Mouse (Mus musculus) heart, postnatal 14 days (tissue): ENCODE data around the gene Lrtm2. TPM values are rescaled to one million over a fixed set of nuclear protein-coding genes. Genes with fewer than 3 reads are reported as not detected.

Experiments
- DNase-seq, 2 experiments: peaks; one replicate each; pipeline ENCODE4 v3.0.0; 2021 to 2022
- intact Hi-C: fragments of 180-260 bp; cut with DNase I; formaldehyde crosslinking; loops from one replicate; pipeline ENCODE4 v1.15.1; 2025
- total RNA-seq, 2 experiments: library from RNA; stranded (reverse); gene quantifications; 2 replicates each; pipeline ENCODE4 v1.2.3; 2021

Lrtm2 gene
- total RNA-seq, 2 experiments from 2014 or later: 0.10 to 0.19 TPM

DNA sequence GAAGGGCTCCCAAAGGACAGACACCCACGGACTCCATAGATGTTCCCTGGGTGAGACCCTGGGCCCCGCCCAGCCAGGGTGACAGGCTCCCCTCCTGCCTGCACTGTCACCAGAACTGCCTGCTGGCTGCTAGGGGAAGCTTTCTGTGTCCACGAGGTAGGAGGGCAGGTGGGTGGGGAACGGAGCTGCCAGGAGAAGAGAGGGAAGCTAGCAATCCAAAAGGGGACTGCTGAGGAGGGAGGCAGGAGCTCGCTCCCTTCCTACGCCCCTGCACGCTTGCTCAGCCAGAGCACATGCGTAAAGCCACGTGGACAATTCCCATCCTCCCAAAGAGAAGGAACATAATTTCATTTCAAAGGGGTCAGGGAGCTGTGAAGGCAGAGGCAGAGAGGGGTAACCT, 20.4 kb downstream of the Lrtm2 start:
- DNase-seq: no peak
- intact Hi-C loops: no loop called here

DNA sequence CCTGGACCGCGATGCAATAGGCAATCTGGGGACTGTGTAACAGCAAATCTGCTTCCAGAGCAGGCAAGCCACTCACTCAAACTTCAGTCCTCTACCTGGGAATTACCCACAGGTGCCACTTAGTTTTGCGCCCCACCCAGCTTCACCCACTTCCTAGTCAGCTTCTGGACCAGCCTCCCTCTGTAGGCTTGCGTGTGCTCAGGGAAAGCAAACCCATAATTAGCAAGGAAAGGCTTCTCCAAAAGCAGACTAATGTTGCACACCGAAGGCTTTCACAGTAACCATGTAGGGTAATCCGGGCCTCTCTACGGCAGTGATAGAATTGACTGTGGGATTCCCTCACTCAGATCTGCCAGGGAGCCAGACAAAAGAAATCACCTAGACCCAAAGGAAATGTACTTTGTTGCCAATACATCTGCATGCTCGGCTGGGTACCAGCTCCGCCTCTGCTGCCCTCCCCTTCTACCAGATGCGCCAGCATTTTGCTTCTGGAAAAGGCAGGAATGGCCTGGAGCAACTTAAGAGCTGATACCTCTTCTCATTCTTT, 22.6 kb downstream of the Lrtm2 start:
- no peak for DNase-seq
- intact Hi-C loops: no loop called here

DNA sequence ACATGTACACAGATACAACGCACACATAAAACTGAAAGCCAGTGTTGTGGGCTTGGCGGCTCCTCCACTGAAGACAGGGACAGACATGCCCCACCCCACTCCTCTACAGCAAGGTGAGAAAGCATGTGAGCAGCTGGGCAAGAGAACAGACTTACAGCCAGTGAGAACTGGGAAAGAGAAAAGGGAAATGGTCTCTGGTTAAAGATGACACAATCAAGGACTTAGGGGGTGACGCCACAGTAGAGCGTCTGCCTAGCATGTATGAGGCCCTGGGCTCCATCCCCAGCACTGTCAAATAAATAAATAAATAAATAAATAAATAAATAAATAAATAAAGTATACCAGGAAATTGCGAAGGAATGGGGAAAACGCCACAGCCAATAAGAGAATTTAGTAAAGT, 27.2 kb downstream of the Lrtm2 start:
- DNase-seq: no peak
- intact Hi-C loops: no loop called here

DNA sequence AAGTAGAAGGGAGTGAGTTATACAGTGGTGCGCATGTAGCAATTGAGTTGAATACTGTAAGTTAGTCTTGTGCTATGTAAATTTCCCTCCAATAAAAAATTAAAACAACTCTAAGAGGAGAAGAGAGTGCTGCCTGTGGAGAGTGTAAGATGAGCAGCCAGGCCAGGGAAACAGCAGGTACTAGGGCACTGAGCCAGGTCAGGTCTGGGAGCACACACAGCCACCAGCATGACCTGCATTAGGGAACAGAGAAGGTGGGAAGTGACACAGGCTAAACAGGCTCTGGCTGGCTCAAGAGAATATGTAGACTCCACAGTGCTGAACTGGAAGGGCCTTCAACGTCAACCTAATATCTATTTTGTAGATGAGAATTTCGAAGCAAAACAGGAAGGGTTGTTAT, 29.3 kb downstream of the Lrtm2 start:
- no peak for DNase-seq
- intact Hi-C loops: no loop called here

DNA sequence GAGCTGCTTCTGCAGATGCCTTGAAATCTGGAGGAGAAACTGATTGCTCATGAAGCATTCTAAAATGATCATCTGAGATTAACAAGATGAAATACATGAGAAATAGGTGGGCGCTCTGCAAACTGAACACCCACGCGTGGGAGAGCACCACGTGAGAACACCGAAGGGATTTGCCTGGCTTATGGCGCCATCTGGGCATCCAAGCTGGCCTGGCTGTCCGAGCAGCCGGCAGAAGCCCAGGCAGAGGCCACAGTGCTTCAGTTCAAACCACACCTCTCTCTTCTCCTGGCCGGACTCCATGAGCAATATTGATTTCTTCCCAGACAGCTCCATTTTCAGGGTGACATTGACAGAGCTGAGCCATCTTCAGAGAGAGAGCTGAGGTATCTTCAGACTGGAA, 49.8 kb downstream of the Lrtm2 start:
- intact Hi-C loops: no loop called here
- DNase-seq: no peak

DNA sequence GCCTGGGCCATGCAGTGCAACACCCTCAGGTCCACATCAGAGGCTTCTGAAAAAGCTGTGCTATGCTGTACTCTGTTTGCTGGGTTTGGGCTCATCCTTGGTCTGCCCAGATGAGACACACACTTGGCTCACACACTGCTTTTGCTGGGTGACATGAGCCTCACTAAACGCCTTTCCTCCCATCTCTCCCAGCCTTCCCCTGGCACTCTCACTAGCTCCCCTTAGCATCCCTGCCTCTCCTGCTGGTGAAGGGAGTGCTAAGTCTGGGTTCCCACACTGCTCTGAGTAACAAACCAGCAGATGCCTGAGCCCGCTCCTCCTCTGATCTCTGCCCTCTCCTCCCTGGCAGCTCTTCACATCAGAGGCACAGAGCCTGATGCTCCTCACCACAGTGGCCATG, 53.9 kb downstream of the Lrtm2 start:
- DNase-seq: no peak
- intact Hi-C loops: no loop called here

Other genes with a start within 250 kb of the Lrtm2 start
- gene Dcp1b, start 155.5 kb downstream of the Lrtm2 start, total RNA-seq: 1 to 10 TPM; 4.0 to 4.4 TPM
- gene Cacna1c, start 134.3 kb downstream of the Lrtm2 start, total RNA-seq: 100 to 1,000 TPM; 195 to 220 TPM
- under 1 TPM in 1 of 2 experiments, not detected in 1; 0.12 TPM for gene Cacna2d4, start 94.2 kb downstream of the Lrtm2 start, total RNA-seq
- gene Adipor2, start 86.9 kb upstream of the Lrtm2 start, total RNA-seq: 10 to 100 TPM; 54.8 to 64.1 TPM
- 10 to 100 TPM; 15.4 to 16.5 TPM for gene Fbxl14, start 148.9 kb upstream of the Lrtm2 start, total RNA-seq
- gene Wnt5b, start 213.6 kb upstream of the Lrtm2 start, total RNA-seq: 1 to 10 TPM; 4.7 to 4.9 TPM